In the genomic region with DNA sequence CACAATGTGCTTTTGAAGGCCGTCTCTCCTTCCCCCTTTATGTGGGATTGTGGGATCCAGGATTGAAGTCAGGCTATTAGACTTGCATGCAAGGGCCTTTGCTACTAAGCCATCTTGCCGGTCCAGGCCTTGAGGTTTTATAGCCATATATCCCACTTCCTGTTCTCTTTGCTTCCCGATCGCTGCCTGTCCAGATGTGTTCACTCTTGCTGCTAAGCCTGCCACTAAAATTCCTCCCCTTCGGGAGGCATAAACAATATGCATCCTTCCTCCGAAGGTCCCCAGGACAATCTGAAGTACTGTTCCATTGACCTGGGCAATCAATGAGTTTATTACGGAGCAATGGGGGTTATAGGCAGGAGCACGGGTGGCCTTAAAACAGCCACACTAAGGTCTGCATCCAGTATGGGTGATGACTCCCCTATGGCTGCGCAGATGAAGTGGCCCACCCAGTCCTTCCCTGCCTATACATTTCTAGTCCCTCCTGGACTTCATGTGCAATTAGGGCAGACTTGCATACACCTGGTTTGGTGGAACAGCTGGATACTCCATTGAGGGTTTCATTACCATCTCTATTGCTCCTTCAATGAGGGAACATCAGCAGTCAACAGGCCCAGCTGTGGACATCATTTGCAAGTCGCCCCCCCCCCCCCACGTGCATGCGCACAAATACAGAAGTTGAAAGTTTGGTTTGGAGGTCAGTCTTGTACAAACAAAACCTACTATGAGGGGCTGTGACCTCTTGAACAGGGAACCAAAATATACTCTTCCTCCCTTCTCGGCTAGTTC, we compare ENCODE assay signal across 31 mouse cellular contexts.
DNase-seq lines count a peak whose midpoint lies in the region; ATAC-seq and TF ChIP-seq lines count a peak whose summit lies in the region.
"Had no signal": no experiment of that assay in that cellular context is flagged by ENCODE, and none has a peak within 500 bp of the region (broad histone marks: within the 10 kb centered on the region; RNA-seq: fewer than 3 reads in every experiment).

No protein-coding gene starts in this region.

- no peak overlapping the region for H3K9ac ChIP-seq in ES-Bruce4 (ENCODE audit: low read depth, poor library complexity, severe bottlenecking)
- H3K9ac ChIP-seq in limb, embryonic 12.5 days (replicated peaks): no peak overlapping the region
- H3K9ac ChIP-seq: embryonic facial prominence, embryonic 12.5 days; heart, embryonic 15.5 days; hindbrain, embryonic 12.5 days; liver, embryonic 15.5 days; lung, embryonic 15.5 days; neural tube, embryonic 15.5 days had no signal

- no peak overlapping the region for H3K4me2 ChIP-seq in limb, embryonic 12.5 days
- H3K4me2 ChIP-seq: embryonic facial prominence, embryonic 12.5 days; heart, embryonic 15.5 days; hindbrain, embryonic 12.5 days; liver, embryonic 15.5 days; lung, embryonic 15.5 days; neural tube, embryonic 15.5 days had no signal

- no peaks in the 10 kb centered on the region for H3K27me3 ChIP-seq in ES-Bruce4 (ENCODE audit: control insufficient read depth, insufficient read depth, low read length, poor library complexity, severe bottlenecking)
- H3K27me3 ChIP-seq in limb, embryonic 12.5 days: peaks cover 24% of the 10 kb centered on the region
- H3K27me3 ChIP-seq: embryonic facial prominence, embryonic 12.5 days; heart, embryonic 15.5 days; liver, embryonic 15.5 days; lung, embryonic 15.5 days; neural tube, embryonic 15.5 days had no signal

- TF ChIP-seq POLR2A in ES-Bruce4 (IDR thresholded peaks at IDR 0.05; ENCODE audit: insufficient read depth, low read length): no peak

- TF ChIP-seq EP300 in ES-Bruce4 (IDR thresholded peaks at IDR 0.05; ENCODE audit: insufficient read depth, low read depth, low read length): peak; percentile 92

- 41% methylated on average over 13 of the region's 13 CpGs for WGBS in limb, embryonic 12.5 days

- ATAC-seq in limb, embryonic 12.5 days (ENCODE audit: insufficient number of reproducible peaks, insufficient read depth, low FRiP score, low TSS enrichment, low read depth): peak; percentile 73; the same call in 1 of the 2 replicates
- no peak for ATAC-seq in megakaryocyte progenitor cell, adult 5-6 weeks (replicated peaks; ENCODE audit: poor library complexity)
- ATAC-seq: forebrain, embryonic 14.5 days; hindbrain, postnatal 0 days; intestine, postnatal 0 days had no signal

- H3K36me3 ChIP-seq in ES-Bruce4 (ENCODE audit: control insufficient read depth, insufficient read depth, low read length, poor library complexity, severe bottlenecking): no peaks in the 10 kb centered on the region
- H3K36me3 ChIP-seq in limb, embryonic 12.5 days: no peaks in the 10 kb centered on the region
- H3K36me3 ChIP-seq: embryonic facial prominence, embryonic 12.5 days; G1E; heart, embryonic 10.5 days; heart, embryonic 15.5 days; hindbrain, embryonic 12.5 days; liver, embryonic 15.5 days; lung, embryonic 15.5 days; neural tube, embryonic 15.5 days had no signal

- no peak overlapping the region for H3K4me3 ChIP-seq in ES-Bruce4 (ENCODE audit: low read depth, low read length)
- H3K4me3 ChIP-seq in limb, embryonic 12.5 days (replicated peaks): no peak overlapping the region
- H3K4me3 ChIP-seq: embryonic facial prominence, embryonic 12.5 days; heart, embryonic 10.5 days; heart, embryonic 15.5 days; hindbrain, embryonic 12.5 days; left cerebral cortex, adult 2 months; liver, embryonic 15.5 days; lung, embryonic 15.5 days; neural tube, embryonic 15.5 days had no signal

- DNase-seq in kidney, postnatal 10 days: peak; percentile 37
- DNase-seq in kidney, adult 18-20 months: no peak
- peak; percentile 66 for DNase-seq in ES-CJ7 (ENCODE audit: low read depth, low spot score)
- no peak for DNase-seq in thymus, postnatal 25 days
- DNase-seq: adrenal gland, postnatal 14 days; B cell, adult 2 months; cerebellum, adult 11-12 months; cerebellum, adult 9-11 months; embryo, embryonic 11 days; gastrocnemius, postnatal 25 days; heart, adult 11 months; heart, postnatal 36 days; lung, postnatal 4 days; midbrain, embryonic 14.5 days; right cerebral cortex, postnatal 25 days; thymus, postnatal 14 days had no signal

- no peak overlapping the region for H3K27ac ChIP-seq in ES-Bruce4 (ENCODE audit: insufficient read depth, low read length)
- 0 out of 2 replicates have a peak overlapping the region, but pooled peaks have one; percentile 23 for H3K27ac ChIP-seq in limb, embryonic 12.5 days
- H3K27ac ChIP-seq: embryonic facial prominence, embryonic 12.5 days; heart, embryonic 10.5 days; heart, embryonic 15.5 days; hindbrain, embryonic 12.5 days; hindbrain, postnatal 0 days; left cerebral cortex, adult 2 months; liver, embryonic 15.5 days; lung, embryonic 15.5 days; neural tube, embryonic 15.5 days had no signal

- TF ChIP-seq CTCF in ES-Bruce4 (IDR thresholded peaks at IDR 0.05; ENCODE audit: low read depth, low read length): no peak

- peaks cover 8% of the 10 kb centered on the region for H3K4me1 ChIP-seq in ES-Bruce4 (ENCODE audit: control insufficient read depth, insufficient read depth, low read length)
- H3K4me1 ChIP-seq in limb, embryonic 12.5 days (replicated peaks): peaks cover 31% of the 10 kb centered on the region
- H3K4me1 ChIP-seq: embryonic facial prominence, embryonic 12.5 days; liver, embryonic 15.5 days had no signal

- H3K9me3 ChIP-seq in ES-Bruce4 (replicated peaks; ENCODE audit: control insufficient read depth, insufficient read depth, low read length, poor library complexity, severe bottlenecking): no peaks in the 10 kb centered on the region
- H3K9me3 ChIP-seq in limb, embryonic 12.5 days: no peaks in the 10 kb centered on the region
- H3K9me3 ChIP-seq: embryonic facial prominence, embryonic 12.5 days; G1E; heart, embryonic 10.5 days; heart, embryonic 15.5 days; hindbrain, embryonic 12.5 days; liver, embryonic 15.5 days; lung, embryonic 15.5 days; neural tube, embryonic 15.5 days had no signal

Comparison
In these comparisons a context has a peak if more than half of its experiments do, and no peak if none do; other contexts are left out.
1. DNase-seq: peak in kidney, postnatal 10 days (single experiment) and ES-CJ7 (single experiment); none in kidney, adult 18-20 months (single experiment) and thymus, postnatal 25 days (single experiment).